Mouse (Mus musculus) ovary, postnatal 36 days (tissue): ENCODE results near the gene Vamp9.

Experiments
- DNase-seq: peaks from one replicate; pipeline ENCODE4 v3.0.0; 2022; ENCODE audit warnings: low spot score, mixed read lengths

Gene Vamp9

GRCm38 (mm10) chr5:99941776-99942502 lies 35.9 kb downstream of the Vamp9 start:
- no peak for DNase-seq

GRCm38 (mm10) chr5:99952513-99952912 lies 46.5 kb downstream of the Vamp9 start:
- DNase-seq = no peak

- DNase-seq = no peak
Measured at GRCm38 (mm10) chr5:99953883-99954282, 47.8 kb downstream of the Vamp9 start.

GRCm38 (mm10) chr5:99958666-99959065 lies 52.6 kb downstream of the Vamp9 start:
- no peak for DNase-seq

GRCm38 (mm10) chr5:99959236-99959936 lies 53.3 kb downstream of the Vamp9 start:
- no peak for DNase-seq

GRCm38 (mm10) chr5:99959960-99960359 lies 53.9 kb downstream of the Vamp9 start:
- no peak for DNase-seq

GRCm38 (mm10) chr5:99973941-99974340 lies 67.9 kb downstream of the Vamp9 start:
- DNase-seq = no peak

- no peak for DNase-seq
Measured at GRCm38 (mm10) chr5:99975061-99975460, 69.0 kb downstream of the Vamp9 start.

- no peak for DNase-seq
Measured at GRCm38 (mm10) chr5:99975776-99976175, 69.7 kb downstream of the Vamp9 start.

- no peak for DNase-seq
Measured at GRCm38 (mm10) chr5:99976334-99976955, 70.4 kb downstream of the Vamp9 start.

GRCm38 (mm10) chr5:99977516-99978301 lies 71.7 kb downstream of the Vamp9 start:
- peak; percentile 81 for DNase-seq

- peak; percentile 95 for DNase-seq
Measured at GRCm38 (mm10) chr5:99978699-99979442, 72.8 kb downstream of the Vamp9 start, which contains the start of the genes Hnrnpd and 4930524J08Rik. Gene Hnrnpd, minus strand, starts transcription at chr5:99978938. Gene 4930524J08Rik, plus strand, starts transcription at chr5:99979061.

- DNase-seq = no peak
Measured at GRCm38 (mm10) chr5:99983452-99984061, 77.5 kb downstream of the Vamp9 start.

- no peak for DNase-seq
Measured at GRCm38 (mm10) chr5:99994166-99994565, 88.1 kb downstream of the Vamp9 start.

GRCm38 (mm10) chr5:99994680-99995079 lies 88.6 kb downstream of the Vamp9 start:
- DNase-seq = no peak

- no peak for DNase-seq
Measured at GRCm38 (mm10) chr5:100000048-100000447, 94.0 kb downstream of the Vamp9 start.

- DNase-seq = no peak
Measured at GRCm38 (mm10) chr5:100000500-100000899, 94.4 kb downstream of the Vamp9 start.
